Mouse (Mus musculus) hindbrain, embryonic 11.5 days (tissue): Measurements from ENCODE around the gene C1qbp. TPM values are rescaled to one million over a fixed set of nuclear protein-coding genes. Genes with fewer than 3 reads are reported as not detected.

Source experiments
- ATAC-seq: fragments of 200-750 bp; cut with Nextera tagmentation; 2 replicates; pipeline ENCODE4 v1.8.0; 2017; ENCODE audit warnings: mild to moderate bottlenecking, moderate TSS enrichment, moderate library complexity; ENCODE audit not compliant: low FRiP score
- DNase-seq: peaks from one replicate; pipeline ENCODE4 v3.0.0-alpha.2; 2015; ENCODE audit warnings: low spot score
- H3K27ac ChIP-seq: fragments of 300-500 bp; sonication (generic); 2 replicates; pipeline ENCODE4 v1.5.1; 2014; ENCODE audit warnings: mild to moderate bottlenecking, low read depth, low read length
- H3K27me3 ChIP-seq: fragments of 300-500 bp; sonication (generic); 2 replicates; pipeline ENCODE4 v1.6.1; 2014; ENCODE audit warnings: mild to moderate bottlenecking, low read length, moderate library complexity, mixed read lengths; ENCODE audit not compliant: control insufficient read depth, insufficient read depth
- H3K36me3 ChIP-seq: fragments of 300-500 bp; sonication (generic); 2 replicates; pipeline ENCODE4 v1.6.1; 2014; ENCODE audit warnings: mild to moderate bottlenecking, low read length, moderate library complexity, mixed read lengths; ENCODE audit not compliant: control insufficient read depth, insufficient read depth
- H3K4me1 ChIP-seq: fragments of 300-500 bp; sonication (generic); replicated peaks from 2 replicates; pipeline ENCODE4 v1.6.1; 2014; ENCODE audit warnings: low read length, mixed read lengths; ENCODE audit not compliant: control insufficient read depth, insufficient read depth
- H3K4me2 ChIP-seq: fragments of 300-500 bp; sonication (generic); replicated peaks from 2 replicates; pipeline ENCODE4 v1.6.1; 2014; ENCODE audit warnings: mild to moderate bottlenecking, low read depth, low read length
- H3K4me3 ChIP-seq: fragments of 300-500 bp; sonication (generic); 2 replicates; pipeline ENCODE4 v1.5.1; 2014; ENCODE audit warnings: low read depth, low read length
- H3K9ac ChIP-seq: fragments of 300-500 bp; sonication (generic); 2 replicates; pipeline ENCODE4 v1.6.1; 2014; ENCODE audit warnings: low read depth, low read length
- H3K9me3 ChIP-seq: fragments of 300-500 bp; sonication (generic); 2 replicates; pipeline ENCODE4 v1.6.1; 2016; ENCODE audit warnings: low read length; ENCODE audit not compliant: control insufficient read depth
- WGBS: fragments of 180-500 bp; shearing (Covaris S2); extraction: QIAGEN DNeasy Blood & Tissue Kit; methylation state at CpG from one replicate; pipeline ENCODE4 v1.1.7; 2014; 5-methylcytosine and 5-hydroxymethylcytosine counted together
- polyA plus RNA-seq: library from polyadenylated mRNA; unstranded; fragments of >200 nt; fragmentation: Nextera tagmentation; extraction: Ambion mirVana; gene quantifications from 2 replicates; pipeline ENCODE4 v1.2.1, GENCODE M21; 2014

Gene C1qbp
- polyA plus RNA-seq, 1 experiment from 2014 or later: 220 TPM

DNA sequence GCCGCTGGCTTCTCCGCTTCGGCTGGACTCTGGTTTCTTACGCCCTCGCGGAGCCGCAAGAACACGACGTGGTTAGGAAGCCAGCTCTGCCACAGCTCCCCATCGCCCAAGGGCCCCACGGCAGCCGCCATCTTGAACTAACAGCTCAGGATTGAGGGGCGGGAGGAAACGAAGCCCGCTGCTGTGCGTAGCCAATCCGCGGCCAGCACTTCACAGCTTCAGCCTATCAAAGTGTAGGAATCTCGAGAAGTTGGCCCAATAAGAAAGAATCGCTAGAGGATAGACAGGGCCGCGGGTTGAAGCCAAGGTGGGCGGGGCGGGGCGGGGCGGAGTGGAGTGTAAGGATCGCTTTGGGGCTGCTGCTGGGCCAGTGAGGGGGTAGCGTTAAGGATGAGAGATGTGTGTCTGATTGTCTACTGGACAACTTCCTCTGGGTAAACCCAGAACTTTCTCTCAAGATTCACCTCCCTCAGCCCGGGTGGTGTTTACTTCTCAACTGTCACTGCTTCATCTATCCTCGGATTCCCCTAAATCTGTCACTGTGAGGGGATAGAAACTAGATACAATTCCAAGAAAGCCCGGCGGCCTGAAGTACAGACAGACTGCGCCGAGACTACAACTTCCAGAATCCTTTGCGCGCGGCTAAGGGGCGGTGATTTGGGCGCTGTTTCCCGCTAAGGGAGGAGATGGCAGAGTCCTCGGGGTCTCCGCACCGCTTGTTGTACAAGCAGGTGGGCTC is 12.8 kb downstream of the C1qbp start, which contains the start of the genes Nup88 and Rpain:
Nup88 (minus strand) TSS at position 153 of the 739 bp plus-strand sequence.
Rpain (plus strand) TSS at position 393 of the 739 bp plus-strand sequence.
- Histone ChIP-seq H3K4me2 (peak within 1 kb of the TSS; percentile 82), H3K36me3 (0 out of 2 replicates have a peak, but pooled peaks cover 2% of the 10 kb centered on the region), H3K9ac (peak within 1 kb of the TSS; percentile 95), H3K4me1 (peaks cover 2% of the 10 kb centered on the region; the same call in 1 of the 2 replicates), H3K27me3 (no peaks in the 10 kb centered on the region), H3K27ac (peak within 1 kb of the TSS; percentile 82), H3K9me3 (no peaks in the 10 kb centered on the region), H3K4me3 (peak within 1 kb of the TSS; percentile 96)
- peak; percentile 92 for DNase-seq
- ATAC-seq: peak; percentile 98
- whole genome bisulfite sequencing: under 1% methylated on average over 43 of the region's 43 CpGs

DNA sequence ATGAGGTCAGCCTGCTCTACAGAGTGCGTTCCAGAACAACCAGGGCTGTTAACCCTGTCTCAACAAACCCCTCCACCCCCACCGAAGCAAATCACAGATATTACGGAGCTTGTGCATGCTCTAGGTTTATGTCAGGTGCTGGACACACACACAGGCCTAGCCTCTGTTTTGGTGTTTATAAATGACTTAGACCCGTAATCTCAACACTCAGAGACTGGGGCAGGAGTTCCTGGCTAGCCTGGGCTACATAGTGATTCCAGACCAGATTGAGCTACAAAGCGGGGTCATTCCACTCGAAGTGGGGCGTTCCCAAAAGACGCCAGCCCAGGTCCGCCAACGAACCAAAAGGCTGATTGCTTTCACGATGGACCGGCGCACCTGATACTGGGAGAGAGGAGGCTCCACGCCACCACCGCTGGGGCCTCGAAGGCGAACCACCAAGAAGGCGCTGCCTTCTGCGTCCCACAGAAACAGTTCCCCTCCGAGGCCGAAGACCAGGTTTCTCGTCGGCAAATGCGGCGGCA is 13.5 kb downstream of the C1qbp start:
- H3K27ac ChIP-seq: peak overlapping the region; percentile 82; the same call in 1 of the 2 replicates
- under 1% methylated on average over 25 of the region's 25 CpGs for WGBS
- DNase-seq (no peak), ATAC-seq (peak; percentile 38)
- H3K27me3 ChIP-seq: no peaks in the 10 kb centered on the region
- peaks cover 5% of the 10 kb centered on the region; the same call in 1 of the 2 replicates for H3K36me3 ChIP-seq
- peak overlapping the region; percentile 96 for H3K4me3 ChIP-seq
- H3K4me2 ChIP-seq: peak overlapping the region; percentile 65
- H3K9ac ChIP-seq: peak overlapping the region; percentile 95
- no peaks in the 10 kb centered on the region for H3K9me3 ChIP-seq
- peaks cover 2% of the 10 kb centered on the region; the same call in 1 of the 2 replicates for H3K4me1 ChIP-seq

DNA sequence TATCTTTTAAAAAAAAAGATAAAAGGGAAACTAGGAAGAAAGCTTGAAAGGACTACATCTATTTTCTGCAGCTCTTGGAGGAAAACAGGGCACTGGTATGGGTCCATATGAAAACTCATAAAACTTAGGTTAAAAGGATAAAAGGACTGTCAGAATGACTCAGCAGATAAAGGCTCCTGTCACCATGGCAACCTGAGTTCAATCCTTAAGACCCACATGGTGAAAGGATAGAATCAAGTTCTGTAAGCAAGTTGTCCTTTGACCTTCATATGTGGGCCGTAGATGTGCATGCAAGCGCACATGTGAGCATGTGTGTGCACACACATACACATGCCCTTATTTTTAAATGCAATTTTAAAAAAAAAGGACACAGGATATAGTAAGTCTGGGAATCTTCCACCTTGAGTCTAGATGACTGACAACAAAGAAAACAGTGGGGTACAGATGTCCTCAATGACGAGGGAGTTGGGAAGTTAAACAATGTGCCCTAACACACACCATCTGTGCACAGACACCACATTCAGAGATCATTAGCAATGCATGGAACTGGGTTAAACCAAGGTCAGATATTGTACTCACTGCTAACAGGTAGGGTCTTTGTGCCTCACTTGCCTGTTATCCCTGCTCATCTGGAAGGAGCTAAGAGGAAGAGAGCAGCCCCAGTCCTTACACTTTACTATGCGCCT is 18.5 kb downstream of the C1qbp start:
- no peak for DNase-seq
- Histone ChIP-seq H3K9me3 (no peaks in the 10 kb centered on the region), H3K9ac (no peak overlapping the region), H3K4me1 (no peaks in the 10 kb centered on the region; the same call in 1 of the 2 replicates), H3K27me3 (no peaks in the 10 kb centered on the region), H3K27ac (no peak overlapping the region), H3K4me2 (no peak overlapping the region), H3K36me3 (peaks cover 10% of the 10 kb centered on the region; the same call in 1 of the 2 replicates), H3K4me3 (no peak overlapping the region)
- 75% methylated on average over 4 of the region's 4 CpGs for WGBS
- ATAC-seq: no peak

DNA sequence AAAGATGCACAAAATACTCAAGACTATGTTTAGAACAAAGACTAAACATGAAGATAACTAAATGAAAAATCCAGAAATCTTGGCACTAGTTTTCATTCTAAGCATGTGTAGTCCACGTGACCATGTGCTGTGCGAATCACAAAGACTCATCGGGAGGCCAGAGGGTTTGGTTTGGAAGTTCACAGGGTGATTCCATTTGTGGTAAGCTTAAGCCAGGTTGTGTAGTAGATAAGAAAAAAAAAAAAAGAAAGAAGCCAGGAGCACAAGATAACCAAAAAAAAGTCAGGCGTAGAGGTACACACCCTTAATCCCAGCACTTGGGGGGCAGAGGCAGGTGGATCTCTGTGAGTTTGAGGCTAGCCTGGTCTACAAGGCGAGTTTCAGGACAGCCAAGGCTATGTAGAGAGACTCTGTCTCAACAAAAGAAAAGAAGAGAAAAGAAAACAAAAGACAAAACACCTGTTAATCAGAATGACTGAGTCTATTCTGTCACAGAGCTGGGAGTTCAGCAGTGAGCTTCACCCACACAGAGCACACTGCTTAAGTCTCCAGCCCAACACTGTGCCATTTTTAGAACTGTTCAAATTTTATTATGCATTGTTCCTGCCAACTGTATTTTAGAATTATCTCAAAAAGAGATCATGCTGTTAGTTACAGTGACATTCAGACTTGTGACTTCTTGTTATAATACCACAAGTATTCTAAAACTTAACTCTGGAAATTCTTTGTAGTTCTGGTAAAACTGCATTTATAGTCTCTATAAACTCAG is 21.9 kb downstream of the C1qbp start:
- Histone ChIP-seq H3K27me3 (no peaks in the 10 kb centered on the region), H3K4me1 (no peaks in the 10 kb centered on the region), H3K9me3 (no peaks in the 10 kb centered on the region), H3K4me2 (no peak overlapping the region), H3K27ac (no peak overlapping the region), H3K9ac (no peak overlapping the region), H3K36me3 (peaks cover 21% of the 10 kb centered on the region; the same call in 1 of the 2 replicates), H3K4me3 (no peak overlapping the region)
- WGBS: 91% methylated on average over 5 of the region's 5 CpGs
- DNase-seq (no peak), ATAC-seq (no peak)

DNA sequence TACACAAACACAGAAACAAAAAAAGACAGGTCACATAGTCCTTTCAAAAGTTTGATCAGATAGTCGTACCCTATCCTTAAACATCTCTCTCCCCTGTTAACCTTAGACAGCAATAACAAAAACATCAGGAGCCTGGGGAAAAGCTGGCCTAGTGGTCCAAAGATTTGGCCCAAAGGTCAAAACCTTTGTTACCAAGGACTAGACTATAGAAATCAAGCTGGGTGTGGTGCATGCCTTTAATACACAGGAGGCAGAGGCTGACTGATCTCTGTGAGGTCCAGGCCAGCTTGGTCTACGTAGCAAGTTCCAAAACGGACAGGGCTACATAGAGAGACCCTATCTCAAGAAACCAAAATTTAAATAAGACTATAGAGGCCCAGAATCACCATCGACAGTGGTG is 28.1 kb downstream of the C1qbp start:
- no peaks in the 10 kb centered on the region for H3K9me3 ChIP-seq
- H3K27me3 ChIP-seq: no peaks in the 10 kb centered on the region
- WGBS: 96% methylated on average over 4 of the region's 4 CpGs
- no peak overlapping the region for H3K9ac ChIP-seq
- no peaks in the 10 kb centered on the region for H3K4me1 ChIP-seq
- H3K36me3 ChIP-seq: peaks cover 17% of the 10 kb centered on the region; the same call in 1 of the 2 replicates
- no peak for DNase-seq
- H3K4me2 ChIP-seq: no peak overlapping the region
- H3K4me3 ChIP-seq: no peak overlapping the region
- H3K27ac ChIP-seq: no peak overlapping the region
- ATAC-seq: no peak

DNA sequence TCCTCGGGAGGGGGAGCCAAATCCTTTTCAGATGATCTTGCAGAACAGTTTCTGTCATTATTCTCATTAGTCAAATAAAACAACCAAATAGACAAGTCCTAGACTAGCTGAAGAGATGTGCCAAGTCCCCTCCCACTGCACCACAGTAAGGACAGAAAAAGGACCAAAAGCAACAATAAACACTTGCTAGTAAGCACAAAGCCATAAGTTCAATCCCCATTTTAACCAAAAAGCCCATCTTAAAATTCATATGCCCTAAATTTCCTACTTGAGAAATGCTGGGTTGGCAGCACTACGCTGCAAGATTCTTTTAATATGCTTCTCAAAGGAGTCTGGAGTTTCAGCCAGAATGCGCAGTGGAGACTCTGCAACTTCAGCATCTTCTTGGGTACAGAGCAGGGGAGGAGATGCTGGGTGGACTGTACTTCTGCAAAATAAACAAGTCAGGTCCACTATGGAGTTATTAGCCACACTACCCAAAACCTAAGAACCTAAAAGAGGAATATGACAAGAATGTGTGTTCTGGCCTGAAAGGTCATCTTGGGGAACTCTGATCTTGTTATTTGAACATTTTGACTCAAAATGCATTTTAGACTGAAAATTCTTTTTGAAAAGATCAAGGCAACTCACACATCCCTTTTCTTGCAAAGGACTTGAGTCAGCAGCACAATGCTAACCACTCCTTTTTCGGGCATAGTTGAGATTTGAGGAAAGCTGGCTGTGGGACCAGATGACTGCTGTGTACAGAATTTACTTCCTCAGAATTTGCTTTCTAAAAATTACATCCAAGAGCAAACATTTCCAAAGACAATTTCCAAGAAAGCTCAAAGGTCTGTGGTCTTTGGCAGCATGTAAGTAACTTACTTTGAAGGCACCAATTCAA is 37.6 kb downstream of the C1qbp start:
- no peak overlapping the region for H3K4me2 ChIP-seq
- ATAC-seq (no peak), DNase-seq (no peak)
- no peak overlapping the region for H3K4me3 ChIP-seq
- H3K9me3 ChIP-seq: no peaks in the 10 kb centered on the region
- H3K27ac ChIP-seq: no peak overlapping the region
- H3K36me3 ChIP-seq: peaks cover 11% of the 10 kb centered on the region
- no peak overlapping the region for H3K9ac ChIP-seq
- H3K4me1 ChIP-seq: no peaks in the 10 kb centered on the region
- H3K27me3 ChIP-seq: no peaks in the 10 kb centered on the region
- 95% methylated on average over 4 of the region's 4 CpGs for WGBS

DNA sequence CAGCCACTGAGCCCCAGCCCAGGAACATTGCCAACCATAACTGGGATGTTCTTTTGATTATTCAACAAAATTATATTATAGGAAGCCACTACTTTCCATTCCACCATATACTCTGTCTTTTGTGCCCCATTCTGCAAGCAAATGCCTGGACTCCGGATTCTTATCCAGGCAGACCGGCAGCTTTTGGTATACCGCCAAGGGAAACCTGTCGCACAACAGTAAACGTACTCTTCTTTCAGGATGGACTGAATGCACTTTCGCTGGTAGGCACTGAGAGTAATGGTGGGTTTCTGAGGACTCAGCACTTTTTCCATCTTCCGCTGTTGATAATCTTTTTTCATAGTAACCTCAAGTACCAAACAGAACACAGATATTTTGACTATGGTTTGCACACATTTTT is 39.2 kb downstream of the C1qbp start:
- Histone ChIP-seq H3K4me1 (no peaks in the 10 kb centered on the region), H3K27ac (no peak overlapping the region), H3K4me2 (no peak overlapping the region), H3K27me3 (no peaks in the 10 kb centered on the region), H3K4me3 (no peak overlapping the region), H3K9ac (no peak overlapping the region), H3K9me3 (no peaks in the 10 kb centered on the region), H3K36me3 (peaks cover 7% of the 10 kb centered on the region; the same call in 1 of the 2 replicates)
- 95% methylated on average over 7 of the region's 7 CpGs for WGBS
- DNase-seq (no peak), ATAC-seq (no peak)
